Mouse (Mus musculus) gonadal fat pad, adult 2 months (tissue): ENCODE results near the gene Haus7. TPM values are rescaled to one million over a fixed set of nuclear protein-coding genes. Genes with fewer than 3 reads are reported as not detected.
"Not testable (repeated sequence)": the region's sequence is repeated elsewhere in the genome, so short reads cannot be mapped to it uniquely, and the experiment has no call there.

ENCODE experiments used
- DNase-seq: peaks from one replicate; pipeline ENCODE4 v3.0.0-alpha.2; 2012; ENCODE audit warnings: low read depth
- polyA plus RNA-seq: library from polyadenylated mRNA; depleted of rRNA; stranded (reverse); fragments of >200 nt; gene quantifications from 2 replicates; pipeline ENCODE4 v1.2.3, GENCODE M21; 2012; rRNA removed

Gene Haus7
- polyA plus RNA-seq, 1 experiment = 22.5 TPM

- DNase-seq = no peak
Measured at GRCm38 (mm10) chrX:73467446-73468241, 8.8 kb upstream of the Haus7 start.

- no peak for DNase-seq
Measured at GRCm38 (mm10) chrX:73465483-73466186, 6.8 kb upstream of the Haus7 start.

GRCm38 (mm10) chrX:73460792-73461191, 1.9 kb upstream of the Haus7 start:
- no peak for DNase-seq

- DNase-seq = no peak
Measured at GRCm38 (mm10) chrX:73451949-73452348, 6.9 kb downstream of the Haus7 start.

GRCm38 (mm10) chrX:73441428-73441827, 17.4 kb downstream of the Haus7 start:
- no peak for DNase-seq

GRCm38 (mm10) chrX:73435252-73435651, 23.6 kb downstream of the Haus7 start, which contains the start of gene Trex2:
TSS of gene Trex2 (minus strand) at chrX:73435344.
- peak; percentile 34 for DNase-seq

- DNase-seq = no peak
Measured at GRCm38 (mm10) chrX:73432850-73433249, 26.0 kb downstream of the Haus7 start.

- DNase-seq = no peak
Measured at GRCm38 (mm10) chrX:73430036-73430435, 28.8 kb downstream of the Haus7 start.

- no peak for DNase-seq
Measured at GRCm38 (mm10) chrX:73412767-73413166, 46.1 kb downstream of the Haus7 start.

GRCm38 (mm10) chrX:73410880-73411517, 47.8 kb downstream of the Haus7 start, which contains the start of gene Zfp92:
TSS of gene Zfp92 (plus strand) at chrX:73411096.
- no peak for DNase-seq

GRCm38 (mm10) chrX:73401616-73402015, 57.2 kb downstream of the Haus7 start:
- no peak for DNase-seq

GRCm38 (mm10) chrX:73400951-73401350, 57.9 kb downstream of the Haus7 start:
- no peak for DNase-seq

GRCm38 (mm10) chrX:73398636-73399035, 60.2 kb downstream of the Haus7 start, which contains the start of gene Gm18336:
TSS of gene Gm18336 (minus strand) at chrX:73398736.
- DNase-seq = not testable (repeated sequence)

GRCm38 (mm10) chrX:73396446-73396845, 62.4 kb downstream of the Haus7 start:
- DNase-seq = no peak

GRCm38 (mm10) chrX:73391481-73391880, 67.4 kb downstream of the Haus7 start:
- no peak for DNase-seq

Other genes starting within 250 kb of the Haus7 start
- 0.63 and 1.0 TPM in 2 replicates for gene Xlr4b, start 244.7 kb downstream of the Haus7 start, polyA plus RNA-seq
- gene F8a, start 230.8 kb downstream of the Haus7 start, polyA plus RNA-seq = 7.2 and 12.1 TPM in 2 replicates
- gene Xlr4c, start 215.9 kb downstream of the Haus7 start, polyA plus RNA-seq = 0.81 and 1.4 TPM in 2 replicates
- 0.18 and 0.31 TPM in 2 replicates for gene Xlr3c, start 193.7 kb downstream of the Haus7 start, polyA plus RNA-seq
- gene Xlr5a, start 166.1 kb downstream of the Haus7 start, polyA plus RNA-seq = not detected in 2 replicates
- not detected in 2 replicates for gene Xlr5c, start 166.1 kb downstream of the Haus7 start, polyA plus RNA-seq
- not detected in 2 replicates for gene Gm45015, start 122.2 kb downstream of the Haus7 start, polyA plus RNA-seq
- 20.4 and 22.8 TPM in 2 replicates for gene Zfp275, start 116.4 kb downstream of the Haus7 start, polyA plus RNA-seq
- 0.08 and 0.14 TPM in 2 replicates for gene Gm18336, start 60.3 kb downstream of the Haus7 start, polyA plus RNA-seq
- gene Zfp92, start 47.9 kb downstream of the Haus7 start, polyA plus RNA-seq = 0.09 and 0.12 TPM in 2 replicates
- gene Trex2, start 23.7 kb downstream of the Haus7 start, polyA plus RNA-seq = 3.7 and 5.0 TPM in 2 replicates
- gene Bgn, start 24.6 kb upstream of the Haus7 start, polyA plus RNA-seq = 230 and 333 TPM in 2 replicates
- gene Atp2b3, start 44.0 kb upstream of the Haus7 start, polyA plus RNA-seq = 54.0 and 55.9 TPM in 2 replicates
- gene Dusp9, start 180.4 kb upstream of the Haus7 start, polyA plus RNA-seq = 0.72 and 2.5 TPM in 2 replicates
- gene Pnck, start 201.1 kb upstream of the Haus7 start, polyA plus RNA-seq = 13.0 and 19.9 TPM in 2 replicates
- 29.2 and 31.7 TPM in 2 replicates for gene Slc6a8, start 214.1 kb upstream of the Haus7 start, polyA plus RNA-seq